Mouse (Mus musculus) forebrain, embryonic 16.5 days (tissue): ENCODE measurements at regions not wholly inside any gene's neighbourhood (a gene's known extent, or its start where the extent isn't known, plus 50 kb on each side); places are given as distances from the start of the nearest gene placed in this dataset.

Experiments
- ATAC-seq: fragments of 200-750 bp; cut with Nextera tagmentation; 2 replicates; pipeline ENCODE4 v1.8.0; 2017; ENCODE audit warnings: mild to moderate bottlenecking, moderate library complexity
- H3K27ac ChIP-seq: fragments of 300-500 bp; sonication (generic); 2 replicates; pipeline ENCODE4 v1.5.1; 2014; ENCODE audit warnings: low read length, control low read depth
- H3K27me3 ChIP-seq: fragments of 300-500 bp; sonication (generic); replicated peaks from 2 replicates; pipeline ENCODE4 v1.6.1; 2014; ENCODE audit warnings: low read length; ENCODE audit not compliant: control insufficient read depth, insufficient read depth
- H3K36me3 ChIP-seq: fragments of 300-500 bp; sonication (generic); 2 replicates; pipeline ENCODE4 v1.6.1; 2014; ENCODE audit not compliant: control insufficient read depth, insufficient read depth
- H3K4me1 ChIP-seq: fragments of 300-500 bp; sonication (generic); replicated peaks from 2 replicates; pipeline ENCODE4 v1.6.1; 2014; ENCODE audit warnings: low read length; ENCODE audit not compliant: control insufficient read depth, insufficient read depth
- H3K4me2 ChIP-seq: fragments of 300-500 bp; sonication (generic); 2 replicates; pipeline ENCODE4 v1.6.1; 2014; ENCODE audit warnings: mild to moderate bottlenecking, low read length, control low read depth
- H3K4me3 ChIP-seq: fragments of 300-500 bp; sonication (generic); replicated peaks from 2 replicates; pipeline ENCODE4 v1.5.1; 2014; ENCODE audit warnings: mild to moderate bottlenecking, low read length, control low read depth
- H3K9ac ChIP-seq: fragments of 300-500 bp; sonication (generic); replicated peaks from 2 replicates; pipeline ENCODE4 v1.6.1; 2014; ENCODE audit warnings: low read depth, low read length, control low read depth
- H3K9me3 ChIP-seq: fragments of 300-500 bp; sonication (generic); 2 replicates; pipeline ENCODE4 v1.6.1; 2016; ENCODE audit warnings: low read length; ENCODE audit not compliant: control insufficient read depth
- WGBS: fragments of 180-500 bp; shearing (Covaris S2); extraction: QIAGEN DNeasy Blood & Tissue Kit; methylation state at CpG from one replicate; pipeline ENCODE4 v1.1.7; 2014; 5-methylcytosine and 5-hydroxymethylcytosine counted together

DNA sequence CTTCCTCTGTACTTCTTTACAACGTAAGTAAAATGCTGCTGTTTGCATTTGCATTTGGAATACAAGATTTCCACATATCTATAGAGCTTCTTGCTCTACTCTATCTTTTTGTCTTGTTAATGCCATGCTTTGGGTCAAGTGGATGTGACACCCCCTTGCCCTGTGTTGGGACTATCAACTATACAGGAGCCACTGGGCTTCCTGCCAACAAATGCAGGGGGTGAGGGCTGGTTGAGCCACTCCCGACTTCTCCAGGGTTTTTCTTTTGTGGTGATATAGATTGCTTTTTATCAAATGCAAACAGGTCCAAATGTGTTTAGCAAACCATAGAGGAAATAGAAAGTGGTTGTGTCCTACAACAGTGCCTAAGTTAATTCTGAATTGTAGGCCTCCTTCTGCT is 108.4 kb upstream of the Rorb start:
- Histone ChIP-seq H3K27ac (no peak overlapping the region), H3K36me3 (no peaks in the 10 kb centered on the region), H3K4me3 (no peak overlapping the region), H3K4me2 (no peak overlapping the region), H3K9me3 (no peaks in the 10 kb centered on the region), H3K27me3 (no peaks in the 10 kb centered on the region), H3K9ac (no peak overlapping the region), H3K4me1 (no peaks in the 10 kb centered on the region)
- 47% methylated on average over 2 of the region's 2 CpGs for WGBS
- no peak for ATAC-seq

DNA sequence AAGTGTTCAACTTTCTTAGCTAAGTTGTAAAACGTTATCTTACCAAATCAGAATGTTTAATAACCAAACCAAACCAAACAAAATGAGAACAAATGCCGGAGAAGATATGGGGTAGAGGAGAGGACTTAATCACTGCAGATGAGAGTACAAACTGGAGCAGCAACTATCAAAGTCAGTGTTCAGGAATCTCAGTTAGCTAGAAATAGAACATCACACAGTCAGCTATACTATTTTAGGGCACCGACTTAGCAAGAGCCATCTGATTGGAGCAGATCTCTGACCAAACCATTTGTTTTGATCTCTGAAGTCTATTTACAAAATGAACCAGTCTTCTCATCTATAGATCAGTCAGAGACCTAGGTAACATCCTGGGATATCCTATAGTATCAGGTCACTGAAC is 107.7 kb upstream of the Rorb start:
- no peak overlapping the region for H3K4me2 ChIP-seq
- no peak overlapping the region for H3K9ac ChIP-seq
- H3K4me3 ChIP-seq = no peak overlapping the region
- no peaks in the 10 kb centered on the region for H3K4me1 ChIP-seq
- H3K27ac ChIP-seq = no peak overlapping the region
- no peak for ATAC-seq
- H3K27me3 ChIP-seq = no peaks in the 10 kb centered on the region
- no peaks in the 10 kb centered on the region for H3K36me3 ChIP-seq
- WGBS = 84% methylated on average over 3 of the region's 3 CpGs
- H3K9me3 ChIP-seq = no peaks in the 10 kb centered on the region

DNA sequence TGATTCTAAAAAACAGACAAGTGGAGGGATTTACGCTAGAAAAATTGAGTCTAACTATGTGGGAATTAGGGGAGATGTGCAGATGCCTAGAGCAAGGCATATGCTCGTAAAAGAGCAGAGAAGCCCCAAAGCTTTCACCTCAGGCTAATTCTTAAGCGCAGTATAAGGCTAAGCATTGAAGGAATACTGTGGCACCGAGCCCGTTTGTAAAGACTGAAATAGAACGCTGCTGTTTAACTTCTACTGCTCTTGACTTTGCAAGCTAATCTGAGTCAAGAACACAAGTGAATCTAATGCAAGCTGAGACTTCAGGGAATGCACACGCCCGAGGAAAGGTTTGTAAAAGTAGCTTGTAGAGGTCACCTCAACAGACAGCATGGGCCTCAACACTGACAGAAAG is 88.5 kb upstream of the Rorb start:
- H3K27me3 ChIP-seq = no peaks in the 10 kb centered on the region
- no peaks in the 10 kb centered on the region for H3K9me3 ChIP-seq
- WGBS = 81% methylated on average over 8 of the region's 8 CpGs
- no peaks in the 10 kb centered on the region for H3K36me3 ChIP-seq
- H3K9ac ChIP-seq = no peak overlapping the region
- no peak overlapping the region for H3K4me3 ChIP-seq
- H3K4me1 ChIP-seq = no peaks in the 10 kb centered on the region
- no peak for ATAC-seq
- H3K4me2 ChIP-seq = no peak overlapping the region
- no peak overlapping the region for H3K27ac ChIP-seq

DNA sequence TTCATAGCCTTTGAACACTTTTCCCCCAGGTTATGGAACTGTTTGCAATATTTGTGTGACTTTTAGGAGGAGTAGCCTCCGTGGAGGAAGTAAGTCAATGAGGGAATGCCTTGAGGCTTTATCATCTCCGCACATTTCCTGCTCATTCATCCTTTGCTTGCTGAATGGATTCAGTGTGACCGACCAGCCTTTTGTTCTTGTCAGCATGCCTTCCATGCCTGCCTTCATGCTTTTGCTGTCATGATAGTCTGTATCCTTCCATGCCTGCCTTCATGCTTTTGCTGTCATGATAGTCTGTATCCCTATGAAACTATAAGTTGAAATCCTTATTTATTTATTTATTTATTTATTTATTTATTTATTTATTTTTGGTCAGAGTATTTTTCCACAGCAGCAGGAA is 87.8 kb upstream of the Rorb start:
- no peaks in the 10 kb centered on the region for H3K4me1 ChIP-seq
- no peaks in the 10 kb centered on the region for H3K9me3 ChIP-seq
- no peaks in the 10 kb centered on the region for H3K36me3 ChIP-seq
- H3K27me3 ChIP-seq = no peaks in the 10 kb centered on the region
- no peak overlapping the region for H3K9ac ChIP-seq
- H3K4me2 ChIP-seq = no peak overlapping the region
- no peak overlapping the region for H3K27ac ChIP-seq
- ATAC-seq = no peak
- WGBS = 27% methylated on average over 3 of the region's 3 CpGs
- H3K4me3 ChIP-seq = no peak overlapping the region

GRCm38 (mm10) chr19:19194728-19195127 is 83.7 kb upstream of the Rorb start:
- Histone ChIP-seq H3K27me3 (no peaks in the 10 kb centered on the region), H3K4me2 (no peak overlapping the region), H3K36me3 (no peaks in the 10 kb centered on the region), H3K4me3 (no peak overlapping the region), H3K4me1 (no peaks in the 10 kb centered on the region), H3K9ac (no peak overlapping the region), H3K9me3 (no peaks in the 10 kb centered on the region), H3K27ac (no peak overlapping the region)
- ATAC-seq = no peak
- WGBS = 56% methylated on average over 10 of the region's 10 CpGs

- WGBS = 74% methylated on average over 5 of the region's 5 CpGs
- no peaks in the 10 kb centered on the region for H3K9me3 ChIP-seq
- no peak overlapping the region for H3K4me2 ChIP-seq
- H3K4me1 ChIP-seq = no peaks in the 10 kb centered on the region
- H3K36me3 ChIP-seq = no peaks in the 10 kb centered on the region
- H3K27ac ChIP-seq = no peak overlapping the region
- ATAC-seq = no peak
- no peaks in the 10 kb centered on the region for H3K27me3 ChIP-seq
- no peak overlapping the region for H3K9ac ChIP-seq
- no peak overlapping the region for H3K4me3 ChIP-seq
Measured at GRCm38 (mm10) chr19:19194306-19194705, 83.3 kb upstream of the Rorb start.

GRCm38 (mm10) chr19:19172767-19173166 is 61.8 kb upstream of the Rorb start:
- Histone ChIP-seq H3K9ac (no peak overlapping the region), H3K9me3 (peaks cover 2% of the 10 kb centered on the region), H3K4me1 (no peaks in the 10 kb centered on the region), H3K27me3 (no peaks in the 10 kb centered on the region), H3K27ac (no peak overlapping the region), H3K36me3 (no peaks in the 10 kb centered on the region), H3K4me3 (no peak overlapping the region), H3K4me2 (no peak overlapping the region)
- 82% methylated on average over 1 of the region's 1 CpGs for WGBS
- ATAC-seq = no peak

DNA sequence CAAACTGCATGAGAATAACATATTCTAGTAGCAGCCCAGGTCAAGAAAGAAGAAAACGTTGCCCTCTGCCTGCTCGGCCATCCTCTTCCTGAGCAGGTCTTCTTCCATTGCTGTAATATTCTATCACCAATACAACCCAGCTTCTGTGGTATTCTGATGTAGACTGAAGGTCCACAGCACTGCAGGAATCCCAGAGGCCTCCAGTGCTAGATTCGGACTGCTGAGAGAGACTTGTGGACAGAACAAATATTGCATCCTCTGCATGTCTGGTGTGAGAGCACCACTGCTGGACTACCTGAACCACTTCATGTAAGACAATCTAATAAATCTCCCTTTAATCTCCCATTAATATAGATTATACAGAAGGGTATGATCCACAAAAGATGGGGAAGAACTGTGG is 59.8 kb upstream of the Rorb start:
- Histone ChIP-seq H3K36me3 (no peaks in the 10 kb centered on the region), H3K27me3 (no peaks in the 10 kb centered on the region), H3K9me3 (peaks cover 2% of the 10 kb centered on the region), H3K9ac (no peak overlapping the region), H3K4me3 (no peak overlapping the region), H3K4me2 (no peak overlapping the region), H3K27ac (no peak overlapping the region), H3K4me1 (no peaks in the 10 kb centered on the region)
- ATAC-seq = no peak
- 91% methylated on average over 3 of the region's 3 CpGs for WGBS
